Mouse (Mus musculus): ENCODE data around the gene AI597479.

DNA sequence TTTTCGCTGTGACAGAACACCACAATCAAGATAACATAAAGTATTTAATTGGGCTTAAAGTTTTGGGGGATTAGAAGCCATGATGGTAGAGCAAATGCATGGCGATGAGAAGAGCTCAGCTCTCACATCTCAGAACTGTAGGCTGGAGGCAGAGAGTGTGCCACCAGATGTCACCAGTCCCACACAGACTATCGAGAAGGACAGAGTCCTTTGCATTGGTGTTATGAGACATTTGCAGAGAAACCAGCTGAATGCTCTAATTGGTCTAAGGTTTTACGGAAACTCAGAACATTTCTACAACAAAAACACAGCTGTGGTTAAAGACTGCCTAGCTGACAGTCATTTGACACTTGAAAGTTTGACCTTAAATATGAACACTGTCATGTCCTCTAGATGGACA is 44.8 kb downstream of the AI597479 start:
- TF ChIP-seq CTCF (IDR thresholded peaks at IDR 0.05; ENCODE audit: low read depth, low read length) (no peak), TAL1 (conservative IDR thresholded peaks at IDR 0.05; ENCODE audit: low read depth, low read length) (no peak)

Data from G1E (cell line).